Mouse (Mus musculus): ENCODE data around the gene Ahcyl1.

DNA sequence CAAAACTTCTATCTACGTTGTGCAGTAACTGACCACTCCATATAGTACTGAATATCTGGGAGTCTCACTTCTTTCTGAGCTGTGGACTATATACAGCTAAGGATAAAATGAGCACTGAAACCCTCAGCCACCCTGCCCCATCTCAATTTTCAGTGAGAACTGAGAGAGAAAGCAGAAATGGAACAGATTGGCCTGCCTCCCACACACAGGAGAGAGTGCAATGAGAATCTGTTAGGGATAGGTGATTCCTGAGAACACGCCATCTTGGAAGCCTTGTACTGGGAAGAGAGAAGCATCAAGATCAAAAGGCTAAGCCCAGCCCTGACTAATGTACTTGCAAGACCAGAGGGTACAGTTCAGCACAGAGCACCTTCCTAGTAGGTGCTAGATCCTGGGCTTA, 67.8 kb downstream of the Ahcyl1 start:
- TF ChIP-seq CTCF (conservative IDR thresholded peaks at IDR 0.05 in 1 of 2, IDR thresholded peaks at IDR 0.05 in 1 of 2; ENCODE audit: low read depth in 2 of 2, low read length in 2 of 2) = no peak
- no peak for TF ChIP-seq TBP (conservative IDR thresholded peaks at IDR 0.05; ENCODE audit: low read depth, low read length)
- TF ChIP-seq EP300 (IDR thresholded peaks at IDR 0.05; ENCODE audit: low read length) = no peak
- TF ChIP-seq ETS1 (conservative IDR thresholded peaks at IDR 0.05; ENCODE audit: low read depth, low read length) = no peak
- TF ChIP-seq USF1 (IDR thresholded peaks at IDR 0.05; ENCODE audit: low read depth, low read length) = no peak
- TF ChIP-seq SIN3A (IDR thresholded peaks at IDR 0.05; ENCODE audit: low read length) = no peak
- TF ChIP-seq JUN (IDR thresholded peaks at IDR 0.05; ENCODE audit: insufficient read depth, low read depth, low read length) = no peak
- no peak for TF ChIP-seq MYC (IDR thresholded peaks at IDR 0.05; ENCODE audit: low read depth, low read length)
